Mouse (Mus musculus) ES-Bruce4 (cell line): ENCODE measurements around the gene Ddt. TPM values are rescaled to one million over a fixed set of nuclear protein-coding genes. Genes with fewer than 3 reads are reported as not detected.
A peak's percentile ranks its signal among the peaks of the same experiment; 100 is the strongest.

ENCODE experiments used
- H3K27ac ChIP-seq: 2 replicates; pipeline ENCODE4 v1.5.1; 2012; ENCODE audit warnings: low read length, inconsistent platforms; ENCODE audit not compliant: insufficient read depth
- H3K27me3 ChIP-seq: 2 replicates; pipeline ENCODE4 v1.6.1; 2012; ENCODE audit warnings: mild to moderate bottlenecking, low read length, inconsistent platforms; ENCODE audit not compliant: control insufficient read depth, poor library complexity, insufficient read depth, severe bottlenecking
- H3K36me3 ChIP-seq: 2 replicates; pipeline ENCODE4 v1.6.1; 2012; ENCODE audit warnings: inconsistent platforms, mild to moderate bottlenecking, low read length, moderate library complexity; ENCODE audit not compliant: control insufficient read depth, poor library complexity, insufficient read depth, severe bottlenecking
- H3K4me1 ChIP-seq: one replicate; pipeline ENCODE4 v1.8.1; 2011; ENCODE audit warnings: low read length; ENCODE audit not compliant: control insufficient read depth, insufficient read depth
- H3K4me3 ChIP-seq: 2 replicates; pipeline ENCODE4 v1.5.1; 2011; ENCODE audit warnings: low read depth, mild to moderate bottlenecking, low read length
- H3K9ac ChIP-seq: 2 replicates; pipeline ENCODE4 v1.6.1; 2012; ENCODE audit warnings: low read depth, mild to moderate bottlenecking, inconsistent platforms; ENCODE audit not compliant: poor library complexity, severe bottlenecking
- H3K9me3 ChIP-seq: replicated peaks from 2 replicates; pipeline ENCODE4 v1.6.1; 2012; ENCODE audit warnings: mild to moderate bottlenecking, low read length, inconsistent platforms; ENCODE audit not compliant: control insufficient read depth, poor library complexity, insufficient read depth, severe bottlenecking
- CTCF ChIP-seq: IDR thresholded peaks from one replicate; pipeline ENCODE4 v1.8.1; 2011; ENCODE audit warnings: low read depth, low read length
- EP300 ChIP-seq: IDR thresholded peaks from 2 replicates; pipeline ENCODE4 v1.6.1; 2011; ENCODE audit warnings: low read depth, low read length; ENCODE audit not compliant: insufficient read depth
- POLR2A ChIP-seq: IDR thresholded peaks from one replicate; pipeline ENCODE4 v1.8.1; 2011; ENCODE audit warnings: low read length; ENCODE audit not compliant: insufficient read depth
- polyA plus RNA-seq: library from polyadenylated mRNA; stranded (reverse); fragments of >200 nt; gene quantifications from 2 replicates; pipeline ENCODE4 v1.2.4, GENCODE M21; 2011; ENCODE audit warnings: low read depth; ENCODE audit not compliant: missing spikeins, insufficient read depth, insufficient read length

Gene Ddt
- polyA plus RNA-seq, 1 experiment = 108 TPM

DNA sequence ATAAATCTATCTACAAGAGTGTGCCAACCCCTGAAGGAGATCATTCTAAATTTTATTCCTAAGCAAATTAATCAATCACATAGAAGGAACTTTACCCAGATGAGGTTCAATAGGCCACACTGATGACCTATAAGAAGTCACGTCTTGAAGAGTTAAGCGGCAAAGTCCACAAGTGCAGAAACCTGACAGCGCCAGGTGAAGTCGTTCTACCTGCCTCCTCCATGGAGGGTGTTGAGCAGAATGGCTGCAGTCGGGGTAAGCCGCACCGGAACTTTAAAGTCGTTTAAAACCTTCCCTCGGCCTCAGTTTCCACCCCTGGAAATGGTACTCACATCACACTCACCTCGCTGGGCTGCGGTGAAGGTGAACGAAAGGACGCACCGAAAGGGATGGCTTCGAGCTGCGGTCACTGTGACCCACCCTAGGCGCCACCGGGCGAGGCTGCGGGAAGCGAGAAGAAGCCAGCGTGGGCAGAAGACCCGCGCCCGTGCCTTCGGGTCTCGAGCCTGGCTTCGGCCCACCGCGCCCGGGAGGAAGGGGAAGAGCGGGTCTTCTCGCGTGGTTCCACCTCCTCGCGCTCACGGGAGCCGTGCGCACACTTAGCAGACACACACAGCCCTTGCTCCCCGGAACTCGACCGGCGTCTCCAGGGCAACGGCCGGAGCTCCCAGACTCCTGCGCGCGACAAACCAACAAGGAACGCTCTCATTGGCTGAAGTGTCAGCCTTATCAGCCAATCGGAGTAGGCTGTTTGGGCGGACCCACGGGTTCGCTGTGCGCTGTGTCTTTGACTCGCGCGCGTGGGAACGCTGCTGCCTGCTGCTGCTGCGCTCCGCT lies 9.3 kb downstream of the Ddt start, which contains the start of gene Cabin1:
Gene Cabin1, minus strand, starts transcription at position 660 of the 837 bp plus-strand sequence.
- no peak for TF ChIP-seq CTCF
- peak; percentile 83 for TF ChIP-seq POLR2A
- H3K36me3 ChIP-seq = no peaks in the 10 kb centered on the region
- H3K4me1 ChIP-seq = no peaks in the 10 kb centered on the region
- peak within 1 kb of the TSS; percentile 66 for H3K4me3 ChIP-seq
- H3K27ac ChIP-seq = peak within 1 kb of the TSS; percentile 41
- H3K9me3 ChIP-seq = no peaks in the 10 kb centered on the region
- peak within 1 kb of the TSS; percentile 81 for H3K9ac ChIP-seq
- no peaks in the 10 kb centered on the region for H3K27me3 ChIP-seq

DNA sequence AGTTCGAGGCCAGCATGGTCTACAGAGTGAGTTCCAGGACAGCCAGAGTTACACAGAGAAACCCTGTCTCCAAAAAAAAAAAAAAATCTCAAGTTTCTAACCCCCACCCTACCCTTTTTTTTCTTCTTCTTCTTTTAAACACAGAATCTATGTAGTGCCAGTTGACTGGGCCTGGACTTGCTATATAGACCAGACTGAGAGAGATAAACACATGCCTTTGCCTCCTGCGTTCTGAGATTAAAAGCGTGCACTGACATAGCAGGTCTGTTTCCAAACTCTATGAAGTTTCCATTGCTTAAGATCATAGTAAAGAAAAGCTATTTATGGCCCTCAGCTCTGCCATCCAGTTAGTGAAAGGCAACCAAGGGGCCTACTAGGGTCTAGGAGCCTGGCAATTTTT lies 10.8 kb downstream of the Ddt start:
- Histone ChIP-seq H3K9ac (no peak overlapping the region), H3K36me3 (no peaks in the 10 kb centered on the region), H3K9me3 (no peaks in the 10 kb centered on the region; the same call in 1 of the 2 replicates), H3K27me3 (no peaks in the 10 kb centered on the region), H3K4me3 (no peak overlapping the region), H3K4me1 (no peaks in the 10 kb centered on the region), H3K27ac (no peak overlapping the region)
- TF ChIP-seq EP300 (no peak), POLR2A (no peak), CTCF (no peak)

DNA sequence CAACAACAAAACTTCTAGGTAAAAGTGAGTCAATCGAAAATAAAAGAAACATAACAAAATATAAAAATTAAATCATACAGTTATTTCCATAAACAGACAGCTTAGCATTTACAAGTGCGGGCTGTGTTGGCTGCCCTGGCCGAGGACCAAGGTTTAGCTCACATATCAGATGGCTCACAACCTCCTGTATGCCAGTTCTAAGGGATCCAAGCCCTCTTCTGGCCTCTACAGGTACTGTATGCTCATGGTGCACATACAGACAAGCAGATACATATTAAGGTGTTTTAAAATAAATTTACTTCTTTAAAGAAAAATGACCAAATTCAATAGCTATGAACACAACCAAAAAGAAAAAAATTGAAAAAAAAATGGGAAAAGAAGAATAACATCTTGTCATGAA lies 12.9 kb downstream of the Ddt start:
- no peak overlapping the region for H3K9ac ChIP-seq
- no peaks in the 10 kb centered on the region for H3K27me3 ChIP-seq
- TF ChIP-seq POLR2A (no peak), CTCF (no peak), EP300 (no peak)
- no peaks in the 10 kb centered on the region; the same call in 1 of the 2 replicates for H3K9me3 ChIP-seq
- H3K4me3 ChIP-seq = no peak overlapping the region
- H3K36me3 ChIP-seq = no peaks in the 10 kb centered on the region
- H3K4me1 ChIP-seq = no peaks in the 10 kb centered on the region
- H3K27ac ChIP-seq = no peak overlapping the region

DNA sequence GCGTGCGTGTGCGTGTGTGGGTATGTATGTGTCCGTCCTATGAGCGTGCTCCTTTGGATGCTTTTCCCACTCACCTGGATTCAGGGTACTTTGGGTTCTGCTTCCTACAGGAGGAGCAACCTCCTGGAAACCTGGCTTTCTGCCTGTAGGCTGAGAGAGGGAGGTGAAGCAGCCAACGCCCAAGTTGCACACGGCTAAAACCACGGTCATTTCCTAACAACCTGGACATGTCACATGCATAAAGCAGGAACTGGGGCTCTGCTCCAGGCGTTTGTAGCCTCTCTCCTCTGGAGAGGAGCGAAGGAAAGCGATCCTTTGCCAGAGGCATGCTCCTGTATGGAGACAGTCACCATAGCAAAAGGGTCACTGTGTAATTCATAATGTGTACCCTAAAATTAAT lies 16.5 kb downstream of the Ddt start:
- no peaks in the 10 kb centered on the region for H3K4me1 ChIP-seq
- no peak overlapping the region for H3K9ac ChIP-seq
- peaks cover 24% of the 10 kb centered on the region for H3K36me3 ChIP-seq
- no peak for TF ChIP-seq EP300
- no peak for TF ChIP-seq CTCF
- TF ChIP-seq POLR2A = no peak
- H3K27ac ChIP-seq = no peak overlapping the region
- no peak overlapping the region for H3K4me3 ChIP-seq
- H3K27me3 ChIP-seq = no peaks in the 10 kb centered on the region
- H3K9me3 ChIP-seq = no peaks in the 10 kb centered on the region; the same call in 1 of the 2 replicates

DNA sequence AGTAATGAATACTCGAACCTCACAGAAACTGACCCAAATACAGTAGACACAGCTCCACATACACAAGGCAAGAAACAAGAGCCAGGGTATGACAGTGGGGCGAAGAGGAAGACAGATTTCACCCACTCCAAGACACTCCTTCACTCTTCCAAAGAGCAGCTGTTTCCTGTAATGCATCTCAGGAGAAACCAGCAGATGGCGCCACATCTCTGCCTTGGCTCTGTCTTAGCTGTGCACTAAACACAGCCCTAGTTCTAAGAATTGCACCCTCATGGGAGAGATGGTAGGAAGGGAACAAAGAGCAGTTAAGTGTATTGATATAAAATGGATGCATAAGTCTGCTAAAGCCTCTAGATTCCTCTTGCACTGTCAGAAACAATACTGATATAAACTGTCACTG lies 29.2 kb downstream of the Ddt start:
- Histone ChIP-seq H3K9me3 (no peaks in the 10 kb centered on the region), H3K9ac (no peak overlapping the region), H3K36me3 (peaks cover 35% of the 10 kb centered on the region), H3K27ac (no peak overlapping the region), H3K27me3 (no peaks in the 10 kb centered on the region), H3K4me3 (no peak overlapping the region), H3K4me1 (no peaks in the 10 kb centered on the region)
- TF ChIP-seq POLR2A = no peak
- TF ChIP-seq CTCF = peak; percentile 80
- TF ChIP-seq EP300 = no peak

DNA sequence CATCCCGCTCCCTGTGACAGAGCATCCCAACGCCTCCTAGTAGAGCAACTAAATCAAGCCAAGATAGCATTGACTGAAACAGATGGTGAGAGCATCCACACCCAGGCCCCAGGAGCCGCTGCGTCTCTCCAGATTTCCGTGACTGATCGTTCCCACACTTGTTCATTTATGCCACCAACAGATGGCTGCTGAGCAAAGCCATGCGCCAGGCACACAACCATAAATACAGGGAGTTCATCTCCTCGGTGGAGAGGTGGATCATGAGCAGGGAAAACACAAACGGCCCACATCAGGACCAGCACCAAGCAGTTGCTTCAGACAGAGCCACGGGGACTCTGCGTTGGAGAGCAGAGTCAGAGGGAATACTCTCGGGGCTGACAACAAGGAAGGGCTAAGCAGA lies 29.8 kb downstream of the Ddt start:
- H3K4me1 ChIP-seq = no peaks in the 10 kb centered on the region
- H3K27me3 ChIP-seq = no peaks in the 10 kb centered on the region
- H3K36me3 ChIP-seq = peaks cover 32% of the 10 kb centered on the region
- H3K9me3 ChIP-seq = no peaks in the 10 kb centered on the region
- no peak overlapping the region for H3K27ac ChIP-seq
- TF ChIP-seq CTCF (no peak), EP300 (no peak), POLR2A (no peak)
- H3K9ac ChIP-seq = no peak overlapping the region
- no peak overlapping the region for H3K4me3 ChIP-seq
